Mouse (Mus musculus) c-Kit-positive CD71-negative TER-119-negative erythroid progenitor cells, embryonic 14.5 days (primary cell): ENCODE results near the gene Mobp.
"Not testable (repeated sequence)": the region's sequence is repeated elsewhere in the genome, so short reads cannot be mapped to it uniquely, and the experiment has no call there.

ENCODE experiments used
- DNase-seq: peaks from one replicate; pipeline ENCODE4 v3.0.0-alpha.2; 2013; ENCODE audit warnings: low read depth

Mobp gene

DNA sequence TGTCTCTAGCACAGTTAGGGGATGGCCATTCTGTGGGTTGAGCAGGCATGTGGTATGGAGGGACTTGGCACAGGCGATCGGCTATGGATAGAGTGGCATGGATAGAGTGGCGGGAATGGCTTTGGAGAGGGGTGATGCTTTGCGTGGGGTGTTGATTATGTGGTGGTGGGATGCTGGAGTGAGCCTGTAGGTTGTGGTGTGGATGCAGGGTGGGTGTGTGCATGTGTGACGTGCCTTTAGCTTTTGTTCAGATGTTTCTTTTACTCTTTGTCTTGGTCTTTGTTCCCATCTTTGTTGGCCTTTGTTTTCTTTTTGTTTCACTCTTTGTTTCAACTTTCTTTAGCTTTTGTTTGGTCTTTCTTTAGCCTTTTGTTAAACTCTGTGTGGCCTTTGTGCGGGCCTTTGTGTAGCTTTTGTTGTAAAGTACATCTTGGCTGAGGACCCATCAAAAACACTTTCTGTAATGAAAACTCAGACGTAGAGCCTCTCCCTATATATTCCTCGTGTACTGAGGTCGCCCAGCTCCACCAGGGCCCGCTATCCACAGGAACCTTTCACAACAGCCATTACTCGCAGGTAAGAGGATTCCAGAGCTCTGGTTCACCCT, at the start of gene Mobp:
Gene Mobp (plus strand): TSS at position 486 of the 607 bp plus-strand sequence.
- DNase-seq: no peak

DNA sequence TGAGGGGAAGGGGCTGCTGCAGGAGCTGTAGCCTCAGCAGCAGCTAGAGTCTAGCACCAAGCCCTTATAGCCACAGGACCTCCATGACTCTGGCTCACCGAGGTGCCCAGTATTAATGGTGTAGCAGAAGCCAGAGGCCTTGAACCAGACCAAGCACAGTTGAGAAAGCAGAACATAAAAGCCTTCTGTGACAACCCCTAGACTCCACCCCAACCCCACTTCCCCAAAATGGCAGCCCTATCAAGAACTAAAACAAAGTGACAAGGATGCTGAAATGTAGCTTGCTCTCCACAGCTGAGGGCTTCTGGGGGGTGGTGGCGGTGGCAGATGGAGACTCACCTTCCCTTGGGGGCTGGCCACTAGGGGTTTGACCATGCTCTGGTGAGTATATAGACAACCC, 48.3 kb upstream of the Mobp start:
- DNase-seq: no peak

DNA sequence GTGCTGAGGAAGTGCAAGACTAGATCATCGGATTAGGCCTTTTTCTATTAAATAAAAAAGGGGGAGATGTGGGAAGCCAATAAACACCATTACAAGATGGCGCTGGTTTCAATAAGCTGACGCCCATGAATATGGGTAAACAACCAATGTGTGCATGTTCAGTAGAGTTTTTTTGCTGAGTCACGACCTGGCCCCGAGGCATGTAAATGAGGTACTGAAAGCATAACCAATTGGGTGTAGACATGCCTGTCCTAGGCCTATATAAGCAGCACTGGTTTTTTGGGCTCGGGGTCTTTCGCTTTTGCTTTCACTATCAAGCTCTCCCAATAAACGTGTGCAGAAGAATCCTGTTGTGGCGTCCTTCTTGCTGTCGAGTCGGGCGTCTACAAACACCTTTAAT, 40.6 kb upstream of the Mobp start:
- not testable (repeated sequence) for DNase-seq

DNA sequence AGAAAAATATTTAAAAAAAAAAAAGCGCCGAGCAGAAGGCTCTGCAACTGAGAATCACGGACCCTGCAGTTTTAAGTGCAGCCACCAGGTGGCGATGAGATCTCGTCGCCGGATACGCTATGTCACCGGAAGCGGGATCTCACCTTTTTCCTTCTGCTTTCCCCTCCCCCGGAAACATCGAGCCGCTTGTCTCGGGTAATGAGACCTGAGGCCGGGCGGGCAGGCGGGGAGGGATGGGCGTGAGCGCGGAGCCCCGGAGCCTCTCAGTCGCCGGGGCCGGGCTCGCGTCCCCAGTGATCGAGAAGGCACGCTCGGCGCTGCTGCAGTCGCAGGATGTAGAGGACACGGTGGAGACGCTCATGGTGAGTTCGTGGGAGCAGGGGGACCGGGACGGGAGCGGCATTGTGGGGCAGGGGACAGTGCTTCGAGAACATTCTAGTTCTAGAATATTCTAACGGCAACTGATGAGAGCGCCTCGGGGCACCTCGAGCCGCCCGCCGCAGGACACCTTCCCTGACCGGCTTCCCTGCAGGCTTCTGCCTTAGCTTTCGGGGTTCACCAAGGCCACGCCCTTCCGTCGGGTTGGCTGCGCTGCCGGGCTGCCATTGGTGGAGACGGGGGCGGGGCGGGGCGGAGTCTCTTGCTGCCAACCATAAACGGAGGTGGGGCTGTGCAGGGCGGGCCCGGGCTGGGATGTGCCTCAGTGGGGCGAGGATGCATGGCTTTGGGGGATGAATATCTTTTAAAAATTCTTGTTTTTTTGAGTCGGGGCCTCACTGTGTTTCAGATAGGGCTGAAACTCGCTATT, 39.1 kb upstream of the Mobp start, which contains the start of gene Slc25a38:
Gene Slc25a38 (plus strand): TSS at position 164 of the 808 bp plus-strand sequence.
- DNase-seq: peak; percentile 90

DNA sequence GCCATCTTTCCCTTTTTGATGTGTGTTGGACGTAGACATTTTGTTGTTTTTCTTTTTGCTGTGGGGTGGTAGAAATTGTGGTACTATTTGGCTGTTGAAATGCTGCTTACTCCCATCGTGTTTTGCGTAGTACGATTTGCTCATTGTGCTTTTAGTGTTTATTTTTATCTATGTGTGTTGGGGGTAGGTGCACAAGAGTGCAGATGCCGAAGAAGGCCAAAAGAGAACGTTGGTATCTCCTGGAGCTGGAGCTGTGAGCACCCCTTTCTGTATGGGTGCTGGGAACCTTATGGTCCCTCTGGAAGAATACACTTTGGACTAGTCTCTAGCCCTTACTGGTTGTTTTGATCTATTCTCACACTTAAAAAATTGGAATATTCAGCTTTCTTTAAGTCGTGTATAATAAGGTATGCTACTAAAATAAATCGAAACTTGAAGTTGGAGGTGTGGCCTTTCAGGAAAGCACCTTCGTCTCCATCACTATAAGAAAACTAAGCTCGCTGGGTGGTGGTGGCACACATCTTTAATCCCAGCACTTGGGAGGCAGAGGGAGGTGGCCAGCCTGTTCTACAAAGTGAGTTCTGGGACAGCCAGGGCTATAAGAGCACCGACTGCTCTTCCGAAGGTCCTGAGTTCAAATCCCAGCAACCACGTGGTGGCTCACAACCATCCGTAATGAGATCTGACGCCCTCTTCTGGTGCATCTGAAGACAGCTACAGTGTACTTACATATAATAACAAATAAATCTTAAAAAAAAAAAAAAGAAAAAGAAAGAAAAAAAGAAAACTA, 38.2 kb upstream of the Mobp start:
- DNase-seq: no peak

DNA sequence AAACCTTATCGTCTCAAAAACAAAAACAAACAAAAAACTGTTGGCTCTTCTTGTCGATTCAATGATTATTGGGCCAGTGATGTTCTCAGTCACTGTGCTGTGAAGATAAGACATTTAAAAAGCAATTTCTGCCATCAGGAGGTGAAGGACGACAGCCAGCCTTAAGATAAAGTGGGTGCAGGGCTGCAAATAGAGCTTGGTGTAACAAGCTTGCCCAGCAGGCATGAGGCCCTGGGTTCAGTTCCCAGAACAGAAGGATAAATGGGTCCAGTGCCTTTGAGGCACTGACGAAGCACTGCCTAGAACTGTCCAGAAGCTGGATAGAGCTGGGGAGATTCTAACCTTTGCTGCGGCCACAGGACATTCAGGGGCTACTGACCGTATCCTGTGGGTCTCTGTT, 37.0 kb upstream of the Mobp start:
- no peak for DNase-seq

DNA sequence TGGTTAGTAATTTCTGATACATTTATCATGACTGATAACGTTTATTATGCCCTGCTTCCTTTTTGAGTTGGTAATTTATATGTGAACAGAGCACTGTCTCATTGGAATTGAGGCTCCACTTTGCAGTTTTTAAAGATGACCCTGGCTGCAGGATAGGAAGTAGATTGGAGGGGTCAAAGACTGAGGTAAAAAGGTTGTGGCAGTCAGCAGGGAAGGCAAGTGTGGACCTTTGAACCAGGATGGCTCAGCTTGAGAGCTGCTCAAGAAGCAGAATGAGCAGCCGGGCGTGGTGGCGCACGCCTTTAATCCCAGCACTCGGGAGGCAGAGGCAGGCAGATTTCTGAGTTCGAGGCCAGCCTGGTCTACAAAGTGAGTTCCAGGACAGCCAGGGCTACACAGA, 36.1 kb upstream of the Mobp start:
- DNase-seq: no peak

DNA sequence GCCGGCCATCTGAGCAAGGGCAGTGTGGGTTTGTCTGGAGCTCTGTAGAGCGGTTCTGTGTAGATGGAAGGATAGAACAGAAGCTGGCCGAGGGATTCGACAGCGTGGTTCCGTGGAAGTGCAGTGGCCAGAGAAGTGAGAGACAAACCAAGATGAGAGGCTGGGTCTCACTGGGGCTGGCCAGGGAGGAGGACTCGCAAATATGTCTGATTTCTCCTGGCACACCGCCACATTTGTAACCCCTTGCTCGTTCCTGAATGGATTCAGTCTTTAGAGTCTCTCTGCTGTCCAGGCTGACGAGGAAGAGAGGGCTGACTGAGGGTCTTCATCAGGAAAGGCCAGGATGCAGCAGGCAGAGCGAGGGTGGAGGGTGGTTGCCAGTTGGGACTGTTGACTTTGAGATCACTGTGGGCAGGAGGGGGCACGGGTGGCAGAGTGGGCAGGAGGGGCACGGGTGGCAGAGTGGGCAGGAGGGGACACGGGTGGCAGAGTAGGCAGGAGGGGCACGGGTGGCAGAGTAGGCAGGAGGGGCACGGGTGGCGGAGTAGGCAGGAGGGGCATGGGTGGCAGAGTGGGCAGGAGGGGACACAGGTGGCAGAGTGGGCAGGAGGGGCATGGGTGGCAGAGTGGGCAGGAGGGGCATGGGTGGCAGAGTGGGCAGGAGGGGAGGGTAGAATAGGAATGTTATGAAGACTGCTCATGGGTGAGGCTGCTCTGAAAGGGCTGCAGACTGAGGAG, 35.3 kb upstream of the Mobp start:
- DNase-seq: no peak

DNA sequence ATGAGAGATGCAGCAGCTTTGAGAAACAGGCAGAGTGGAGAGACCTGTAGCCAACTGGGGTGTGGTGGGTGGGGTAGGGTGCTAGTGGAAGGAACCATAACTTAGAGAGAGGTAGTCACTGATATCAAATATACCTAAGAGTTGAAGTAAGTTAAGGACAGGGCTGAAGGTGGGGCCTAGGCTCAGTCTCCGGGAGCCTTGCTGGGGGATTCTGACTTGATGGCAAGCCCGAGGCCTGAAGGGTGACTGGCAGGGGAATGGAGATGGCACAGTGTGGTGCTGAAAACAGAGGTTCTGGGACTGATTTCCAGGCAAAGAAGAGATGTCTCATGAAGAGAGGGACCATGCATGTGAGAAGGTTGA, 34.7 kb upstream of the Mobp start:
- DNase-seq: no peak

DNA sequence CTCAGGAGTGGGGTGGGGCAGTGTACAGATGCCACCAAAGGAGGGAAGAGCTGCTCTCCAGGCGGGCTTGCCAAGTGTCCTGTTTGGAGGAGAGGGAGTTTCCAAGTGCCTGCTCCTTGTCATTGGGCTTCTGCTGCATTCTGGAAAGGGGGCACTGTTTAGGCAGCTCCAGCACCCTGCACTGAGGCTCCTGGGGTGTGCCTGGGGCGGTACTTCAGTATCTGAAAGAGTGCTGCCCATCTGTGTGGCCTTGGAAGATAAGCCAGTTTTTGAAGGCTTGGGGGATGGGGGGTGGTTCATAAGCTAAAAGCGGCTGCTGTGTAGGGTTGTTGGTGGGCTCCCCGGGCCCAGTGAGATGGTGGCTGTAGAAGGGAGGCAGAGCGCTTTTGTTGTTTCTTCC, 33.9 kb upstream of the Mobp start:
- DNase-seq: peak; percentile 47

DNA sequence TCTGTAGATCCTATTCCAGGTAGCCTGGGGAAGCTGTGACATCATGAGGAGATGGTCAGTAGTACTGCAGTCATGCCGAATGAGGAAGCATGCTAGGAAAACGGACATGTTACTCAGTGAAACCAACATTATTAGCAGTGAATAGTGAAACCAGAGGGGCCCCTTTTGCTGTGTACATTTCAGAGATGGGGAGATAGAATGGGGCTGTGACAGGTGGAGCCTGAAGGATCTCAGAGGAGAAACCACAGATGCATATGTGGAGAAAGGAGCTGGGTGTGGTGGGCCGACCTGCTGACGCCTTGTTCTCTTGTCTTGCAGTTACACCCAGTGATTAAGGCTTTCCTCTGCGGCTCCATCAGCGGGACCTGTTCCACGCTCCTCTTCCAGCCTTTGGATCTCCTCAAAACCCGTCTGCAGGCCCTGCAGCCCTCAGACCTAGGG, 33.3 kb upstream of the Mobp start:
- peak; percentile 44 for DNase-seq

DNA sequence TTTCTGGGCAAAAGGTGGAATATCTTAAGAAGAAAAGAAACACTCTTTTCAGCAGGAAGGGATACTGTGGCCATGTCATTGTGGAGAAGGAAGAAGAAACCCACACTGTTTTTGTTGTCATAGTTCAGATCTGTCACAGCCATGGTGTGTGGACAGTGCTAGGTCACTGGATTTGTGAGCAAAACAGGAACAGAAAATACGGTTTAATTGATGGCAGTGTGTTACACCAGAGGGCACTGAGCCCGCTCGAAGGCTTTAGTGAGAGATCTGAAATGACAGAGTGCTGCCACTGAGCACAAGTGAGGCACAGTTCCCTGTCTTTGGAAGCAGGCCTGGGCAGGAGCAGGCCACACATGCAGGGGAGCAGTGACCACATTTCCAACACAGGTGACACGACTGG, 31.3 kb upstream of the Mobp start:
- DNase-seq: no peak

DNA sequence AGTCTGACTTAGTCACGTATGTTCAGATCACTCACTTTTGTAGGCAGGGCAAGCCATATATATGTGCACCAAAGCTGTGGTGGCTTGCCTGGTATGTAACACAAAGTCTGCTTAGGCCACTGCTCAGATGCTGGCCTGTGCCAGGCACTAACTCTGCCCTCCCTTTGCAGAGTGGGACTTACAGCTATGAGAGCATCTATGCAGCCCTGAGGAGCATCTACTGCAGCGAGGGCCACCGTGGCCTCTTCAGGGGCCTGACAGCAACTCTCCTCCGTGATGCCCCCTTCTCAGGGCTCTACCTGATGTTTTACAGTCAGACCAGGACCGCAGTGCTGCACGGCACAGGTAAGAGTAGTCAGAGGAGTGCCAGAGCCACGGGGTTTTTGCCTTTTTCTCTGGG, 29.0 kb upstream of the Mobp start:
- no peak for DNase-seq

DNA sequence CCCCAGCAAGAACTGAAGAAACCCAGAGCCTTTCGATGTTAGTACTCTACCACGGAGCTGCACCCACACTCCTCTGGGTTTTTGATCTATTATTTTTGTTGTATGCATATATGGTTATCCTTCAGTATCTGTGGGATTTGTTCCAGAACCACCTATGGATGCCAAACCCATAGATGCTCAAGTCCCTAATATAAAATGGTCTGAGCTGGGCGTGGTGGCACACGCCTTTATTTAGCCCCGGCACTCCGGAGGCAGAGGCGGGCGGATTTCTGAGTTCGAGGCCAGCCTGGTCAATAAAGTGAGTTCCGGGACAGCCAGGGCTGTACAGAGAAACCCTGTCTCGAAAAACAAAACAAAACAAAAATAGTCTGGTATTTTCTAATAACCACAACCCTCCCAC, 22.6 kb upstream of the Mobp start:
- no peak for DNase-seq

DNA sequence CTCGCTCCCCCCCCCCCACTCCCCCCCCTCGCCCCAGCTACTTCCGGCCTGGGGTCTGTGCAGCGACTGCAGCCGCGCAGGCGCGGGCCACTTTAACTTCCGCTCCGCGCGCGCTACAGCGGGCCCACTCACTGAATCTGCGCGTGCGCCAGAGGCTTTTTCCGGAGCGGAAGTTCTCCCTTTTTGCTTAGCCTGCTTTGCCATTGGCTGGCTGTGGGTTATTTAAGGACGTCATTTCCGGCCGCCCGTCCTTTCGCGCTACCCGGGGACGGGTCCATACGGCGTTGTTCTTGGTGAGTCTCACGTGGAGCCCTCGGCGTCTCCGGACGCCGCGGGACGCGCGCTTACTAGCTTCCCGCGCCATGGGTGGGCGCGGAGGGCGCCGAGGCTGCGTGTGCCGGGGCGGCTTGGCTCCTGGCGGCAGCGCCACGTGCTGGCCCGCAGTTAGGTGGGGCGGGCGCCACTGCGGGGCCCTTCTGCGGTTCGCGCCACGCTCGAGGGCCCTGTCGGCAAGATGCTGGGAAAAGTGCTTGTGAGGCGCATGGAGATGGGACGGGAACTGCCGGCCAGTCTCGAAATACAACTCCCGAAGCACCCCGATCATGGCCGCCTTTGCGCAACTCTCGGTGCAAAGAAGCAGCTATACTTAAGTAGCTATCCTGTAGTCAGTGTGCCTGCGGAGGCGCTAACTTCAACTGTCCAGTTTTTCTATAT, 21.8 kb upstream of the Mobp start, which contains the start of gene Rpsa:
Gene Rpsa (plus strand): TSS at position 152 of the 714 bp plus-strand sequence.
- peak; percentile 96 for DNase-seq

DNA sequence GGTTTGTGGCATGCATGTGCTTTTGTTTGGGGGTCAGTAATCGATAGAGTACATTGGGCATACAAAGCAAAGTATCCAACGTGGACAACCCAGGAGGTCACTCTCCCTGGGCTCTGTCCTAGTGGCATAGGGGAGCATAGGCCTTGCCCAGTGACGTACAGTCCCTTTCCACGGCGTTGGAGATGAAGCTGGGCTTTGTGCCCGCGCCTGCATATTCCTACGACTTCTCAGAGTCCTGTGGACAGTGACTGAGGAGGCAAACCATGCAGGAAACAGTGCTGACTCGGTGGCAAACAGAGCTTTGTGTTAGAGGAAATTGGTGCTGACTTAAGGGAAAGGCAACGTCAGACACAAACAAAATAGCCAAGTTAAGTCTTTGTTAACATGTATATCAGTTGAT, 20.2 kb upstream of the Mobp start:
- DNase-seq: no peak

DNA sequence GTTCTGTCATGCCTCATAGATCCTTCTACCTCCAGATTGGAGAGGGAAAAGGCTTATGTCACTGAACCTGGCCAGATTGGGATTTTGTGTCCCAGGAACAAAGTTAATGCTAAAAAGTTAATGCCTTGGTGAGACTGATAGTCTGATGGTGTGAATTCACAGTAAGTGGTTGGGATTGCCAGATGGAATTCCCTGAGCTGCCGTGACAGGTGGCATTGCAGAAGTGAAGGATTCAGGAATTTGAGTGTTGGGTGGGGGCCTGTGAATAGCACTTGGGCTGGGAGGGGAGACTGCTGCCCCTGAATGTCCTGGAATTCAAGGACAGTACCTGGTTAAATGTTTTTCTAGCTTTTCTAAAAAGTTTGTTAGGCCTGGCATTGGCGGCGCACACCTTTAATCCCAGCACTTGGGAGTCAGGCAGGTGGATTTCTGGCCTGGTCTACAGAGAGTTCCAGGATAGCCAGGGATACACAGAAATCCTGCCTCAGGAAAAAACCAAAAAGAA, 17.7 kb upstream of the Mobp start:
- DNase-seq: no peak

DNA sequence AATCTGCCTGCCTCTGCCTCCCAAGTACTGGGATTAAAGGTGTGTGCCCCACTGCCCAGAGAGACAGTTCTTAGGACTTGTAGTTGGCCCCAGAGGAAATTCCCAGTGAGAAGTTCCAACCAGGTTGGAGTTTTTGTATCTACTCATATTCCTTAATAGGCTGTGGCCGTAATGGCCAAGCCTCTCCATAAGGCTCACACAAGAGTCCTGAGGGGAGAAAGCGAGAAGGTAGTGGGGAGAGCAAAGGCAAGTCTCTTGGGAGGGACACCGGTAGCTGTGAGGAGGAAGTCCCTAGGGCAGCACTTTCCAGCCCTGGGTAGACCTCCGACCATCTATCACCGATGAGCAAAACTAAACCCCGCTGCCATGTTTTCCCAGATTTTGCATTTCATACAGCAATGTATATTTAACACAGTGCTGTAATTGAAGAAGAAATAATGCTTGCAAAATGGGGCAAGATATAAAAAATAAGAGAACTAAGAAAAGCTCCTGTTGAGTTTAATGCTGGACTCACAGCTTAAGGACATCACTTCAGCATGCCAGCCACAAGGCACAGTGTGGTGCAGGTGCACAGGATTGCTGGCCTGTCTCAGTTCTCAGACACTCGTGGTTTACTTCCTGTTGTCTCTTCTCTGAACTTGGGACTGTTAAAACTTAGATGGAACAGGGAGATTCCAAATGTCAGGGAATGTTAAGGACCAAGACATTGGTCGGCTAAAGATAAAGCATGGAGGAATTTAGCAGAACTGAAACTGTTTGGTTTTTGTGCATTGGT, 16.3 kb upstream of the Mobp start:
- no peak for DNase-seq

DNA sequence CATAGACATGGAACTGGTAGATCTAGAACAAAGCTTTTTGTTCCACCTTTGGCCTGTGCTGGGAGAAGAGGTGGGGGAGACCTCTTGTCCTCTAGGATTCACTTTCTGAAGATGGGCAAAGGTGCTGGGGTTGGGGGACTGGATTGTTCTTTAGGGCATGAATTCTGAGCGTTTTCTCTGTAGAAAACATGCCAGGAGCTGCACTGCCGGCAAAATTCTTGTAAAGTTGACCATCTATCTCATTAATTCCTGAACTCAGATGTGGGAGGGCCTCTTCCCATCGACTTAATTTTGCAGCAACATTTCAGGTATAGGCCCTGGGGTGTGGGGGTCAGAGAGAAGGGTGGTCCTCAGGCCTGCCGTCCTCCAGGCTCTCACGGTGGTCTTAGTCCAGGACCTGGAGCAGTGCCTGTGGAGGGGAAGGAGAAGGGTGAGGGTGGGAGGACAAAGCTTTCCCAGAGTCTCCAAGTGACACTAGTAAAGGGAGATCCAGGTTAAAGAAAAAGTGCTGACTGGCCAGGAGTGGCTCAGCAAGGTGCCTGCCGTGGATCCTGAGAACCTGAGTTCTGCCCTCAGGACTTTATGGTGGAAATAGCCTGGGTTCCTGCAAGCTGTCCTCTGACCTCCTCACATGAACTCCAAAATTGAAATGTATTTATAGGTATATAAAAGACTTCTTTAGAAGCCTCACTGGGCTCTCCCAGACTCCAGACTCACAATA, 15.6 kb upstream of the Mobp start:
- DNase-seq: no peak
